Mouse (Mus musculus): Measurements from ENCODE around the gene Zfp36l2. TPM values are rescaled to one million over a fixed set of nuclear protein-coding genes. Genes with fewer than 3 reads are reported as not detected.

Zfp36l2 gene
- polyA plus RNA-seq, 1 experiment from 2014 or later = 25.5 TPM

- WGBS = 4% methylated on average over 12 of the region's 12 CpGs
- no peak; the same call in 1 of the 2 replicates for ATAC-seq (ENCODE audit: low read depth)
- no peaks in the 10 kb centered on the region for H3K27me3 ChIP-seq (replicated peaks; ENCODE audit: control insufficient read depth, insufficient read depth, low read length)
- peak; percentile 90 for DNase-seq (ENCODE audit: low spot score)
- peaks cover 21% of the 10 kb centered on the region for H3K36me3 ChIP-seq (ENCODE audit: control insufficient read depth, insufficient read depth, low read length)
- H3K27ac ChIP-seq (replicated peaks; ENCODE audit: low read depth, low read length) = peak overlapping the region; percentile 78
- peak overlapping the region; percentile 39 for H3K4me3 ChIP-seq (ENCODE audit: low read depth, low read length)
- H3K4me2 ChIP-seq (ENCODE audit: low read depth, low read length) = peak overlapping the region; percentile 70
- H3K4me1 ChIP-seq (ENCODE audit: control insufficient read depth, insufficient read depth, low read length) = peaks cover 38% of the 10 kb centered on the region
- H3K9me3 ChIP-seq (ENCODE audit: control insufficient read depth, low read length) = no peaks in the 10 kb centered on the region
- peak overlapping the region; percentile 60 for H3K9ac ChIP-seq (ENCODE audit: low read depth, low read length)
Observed at GRCm38 (mm10) chr17:84183291-84183781, 4.4 kb downstream of the Zfp36l2 start.

- no peak for ATAC-seq (ENCODE audit: low read depth)
- 16% methylated on average over 16 of the region's 16 CpGs for WGBS
Observed at GRCm38 (mm10) chr17:84182311-84183271, 5.2 kb downstream of the Zfp36l2 start.

GRCm38 (mm10) chr17:84181502-84182310, 6.0 kb downstream of the Zfp36l2 start:
- WGBS = 58% methylated on average over 18 of the region's 18 CpGs
- H3K27me3 ChIP-seq (replicated peaks; ENCODE audit: control insufficient read depth, insufficient read depth, low read length) = no peaks in the 10 kb centered on the region
- H3K9me3 ChIP-seq (ENCODE audit: control insufficient read depth, low read length) = no peaks in the 10 kb centered on the region
- DNase-seq (ENCODE audit: low spot score) (peak; percentile 59), ATAC-seq (ENCODE audit: low read depth) (no peak)
- peaks cover 20% of the 10 kb centered on the region for H3K36me3 ChIP-seq (ENCODE audit: control insufficient read depth, insufficient read depth, low read length)
- H3K4me2 ChIP-seq (ENCODE audit: low read depth, low read length) = peak overlapping the region; percentile 70
- H3K4me1 ChIP-seq (ENCODE audit: control insufficient read depth, insufficient read depth, low read length) = peaks cover 38% of the 10 kb centered on the region
- peak overlapping the region; percentile 78 for H3K27ac ChIP-seq (replicated peaks; ENCODE audit: low read depth, low read length)
- H3K4me3 ChIP-seq (ENCODE audit: low read depth, low read length) = 0 out of 2 replicates have a peak overlapping the region, but pooled peaks have one; percentile 39
- peak overlapping the region; percentile 60 for H3K9ac ChIP-seq (ENCODE audit: low read depth, low read length)

More at GRCm38 (mm10) chr17:84182311-84183271, 5.2 kb downstream of the Zfp36l2 start:
- H3K9me3 ChIP-seq (ENCODE audit: control insufficient read depth, low read length) = no peaks in the 10 kb centered on the region
- H3K9ac ChIP-seq (ENCODE audit: low read depth, low read length) = peak overlapping the region; percentile 60
- peak overlapping the region; percentile 70 for H3K4me2 ChIP-seq (ENCODE audit: low read depth, low read length)
- H3K27me3 ChIP-seq (replicated peaks; ENCODE audit: control insufficient read depth, insufficient read depth, low read length) = no peaks in the 10 kb centered on the region
- peaks cover 21% of the 10 kb centered on the region for H3K36me3 ChIP-seq (ENCODE audit: control insufficient read depth, insufficient read depth, low read length)
- H3K4me3 ChIP-seq (ENCODE audit: low read depth, low read length) = peak overlapping the region; percentile 39
- peak; percentile 90 for DNase-seq (ENCODE audit: low spot score)
- H3K27ac ChIP-seq (replicated peaks; ENCODE audit: low read depth, low read length) = peak overlapping the region; percentile 78
- peaks cover 38% of the 10 kb centered on the region for H3K4me1 ChIP-seq (ENCODE audit: control insufficient read depth, insufficient read depth, low read length)

- Histone ChIP-seq H3K27me3 (replicated peaks; ENCODE audit: control insufficient read depth, insufficient read depth, low read length) (no peaks in the 10 kb centered on the region), H3K4me1 (ENCODE audit: control insufficient read depth, insufficient read depth, low read length) (peaks cover 38% of the 10 kb centered on the region), H3K36me3 (ENCODE audit: control insufficient read depth, insufficient read depth, low read length) (peaks cover 12% of the 10 kb centered on the region), H3K9ac (ENCODE audit: low read depth, low read length) (no peak overlapping the region), H3K27ac (replicated peaks; ENCODE audit: low read depth, low read length) (peak overlapping the region; percentile 59), H3K4me3 (ENCODE audit: low read depth, low read length) (no peak overlapping the region), H3K9me3 (ENCODE audit: control insufficient read depth, low read length) (no peaks in the 10 kb centered on the region), H3K4me2 (ENCODE audit: low read depth, low read length) (peak overlapping the region; percentile 16; the same call in 1 of the 2 replicates)
- DNase-seq (ENCODE audit: low spot score) = peak; percentile 88
- peak; percentile 66 for ATAC-seq (ENCODE audit: low read depth)
- 34% methylated on average over 11 of the region's 11 CpGs for WGBS
Observed at GRCm38 (mm10) chr17:84180715-84181501, 6.8 kb downstream of the Zfp36l2 start.

- Histone ChIP-seq H3K4me3 (ENCODE audit: low read depth, low read length) (no peak overlapping the region), H3K36me3 (ENCODE audit: control insufficient read depth, insufficient read depth, low read length) (peaks cover 2% of the 10 kb centered on the region), H3K4me1 (ENCODE audit: control insufficient read depth, insufficient read depth, low read length) (peaks cover 38% of the 10 kb centered on the region), H3K27me3 (replicated peaks; ENCODE audit: control insufficient read depth, insufficient read depth, low read length) (no peaks in the 10 kb centered on the region), H3K27ac (replicated peaks; ENCODE audit: low read depth, low read length) (peak overlapping the region; percentile 59), H3K9ac (ENCODE audit: low read depth, low read length) (no peak overlapping the region), H3K9me3 (ENCODE audit: control insufficient read depth, low read length) (peaks cover 6% of the 10 kb centered on the region; the same call in 1 of the 2 replicates), H3K4me2 (ENCODE audit: low read depth, low read length) (no peak overlapping the region)
- ATAC-seq (ENCODE audit: low read depth) (no peak), DNase-seq (ENCODE audit: low spot score) (no peak)
- 58% methylated on average over 4 of the region's 4 CpGs for WGBS
Observed at GRCm38 (mm10) chr17:84179973-84180365, 7.8 kb downstream of the Zfp36l2 start.

- no peak for ATAC-seq (ENCODE audit: low read depth)
- H3K4me2 ChIP-seq (ENCODE audit: low read depth, low read length) = no peak overlapping the region
- H3K27ac ChIP-seq (replicated peaks; ENCODE audit: low read depth, low read length) = peak overlapping the region; percentile 59
- no peak overlapping the region for H3K9ac ChIP-seq (ENCODE audit: low read depth, low read length)
- H3K27me3 ChIP-seq (replicated peaks; ENCODE audit: control insufficient read depth, insufficient read depth, low read length) = no peaks in the 10 kb centered on the region
- no peaks in the 10 kb centered on the region for H3K36me3 ChIP-seq (ENCODE audit: control insufficient read depth, insufficient read depth, low read length)
- WGBS = 86% methylated on average over 17 of the region's 17 CpGs
- H3K9me3 ChIP-seq (ENCODE audit: control insufficient read depth, low read length) = peaks cover 6% of the 10 kb centered on the region; the same call in 1 of the 2 replicates
- H3K4me1 ChIP-seq (ENCODE audit: control insufficient read depth, insufficient read depth, low read length) = peaks cover 38% of the 10 kb centered on the region
- no peak overlapping the region for H3K4me3 ChIP-seq (ENCODE audit: low read depth, low read length)
- no peak for DNase-seq (ENCODE audit: low spot score)
Observed at GRCm38 (mm10) chr17:84179026-84179972, 8.4 kb downstream of the Zfp36l2 start.

GRCm38 (mm10) chr17:84177481-84177880, 10.3 kb downstream of the Zfp36l2 start:
- WGBS = 31% methylated on average over 8 of the region's 8 CpGs
- DNase-seq (ENCODE audit: low spot score) (no peak), ATAC-seq (ENCODE audit: low read depth) (no peak)
- Histone ChIP-seq H3K4me3 (ENCODE audit: low read depth, low read length) (no peak overlapping the region), H3K4me2 (ENCODE audit: low read depth, low read length) (no peak overlapping the region), H3K9me3 (ENCODE audit: control insufficient read depth, low read length) (peaks cover 6% of the 10 kb centered on the region; the same call in 1 of the 2 replicates), H3K4me1 (ENCODE audit: control insufficient read depth, insufficient read depth, low read length) (peaks cover 28% of the 10 kb centered on the region), H3K36me3 (ENCODE audit: control insufficient read depth, insufficient read depth, low read length) (no peaks in the 10 kb centered on the region), H3K9ac (ENCODE audit: low read depth, low read length) (no peak overlapping the region), H3K27ac (replicated peaks; ENCODE audit: low read depth, low read length) (no peak overlapping the region), H3K27me3 (replicated peaks; ENCODE audit: control insufficient read depth, insufficient read depth, low read length) (no peaks in the 10 kb centered on the region)
